Mouse (Mus musculus): ENCODE data around the gene D10Wsu102e. TPM values are rescaled to one million over a fixed set of nuclear protein-coding genes. Genes with fewer than 3 reads are reported as not detected.
A peak's percentile ranks its signal among the peaks of the same experiment; 100 is the strongest.
"Not testable (repeated sequence)": the region's sequence is repeated elsewhere in the genome, so short reads cannot be mapped to it uniquely, and the experiment has no call there.

D10Wsu102e gene
- total and polyA plus RNA-seq, 3 experiments: 0.67 to 5.5 (median 2.3) TPM

GRCm38 (mm10) chr10:83511304-83511703, 151.3 kb downstream of the D10Wsu102e start:
- Histone ChIP-seq H3K9me3 (replicated peaks) (no peaks in the 10 kb centered on the region; the same call in 1 of the 2 replicates), H3K4me1 (ENCODE audit: insufficient read depth, low read depth, low read length) (no peaks in the 10 kb centered on the region), H3K36me3 (replicated peaks) (no peaks in the 10 kb centered on the region), H3K27me3 (ENCODE audit: insufficient read depth, low read length) (no peaks in the 10 kb centered on the region; the same call in 1 of the 2 replicates), H3K4me3 (ENCODE audit: low read depth, low read length) (no peak overlapping the region)
- ATAC-seq (ENCODE audit: extremely low read depth, insufficient number of reproducible peaks, low FRiP score, poor library complexity, severe bottlenecking) (no peak), DNase-seq (ENCODE audit: low spot score) (no peak)
- no peak for TF ChIP-seq TAL1 (conservative IDR thresholded peaks at IDR 0.05; ENCODE audit: low read depth, low read length)
- no peak for TF ChIP-seq POLR2AphosphoS5 (IDR thresholded peaks at IDR 0.05; ENCODE audit: insufficient replicate concordance, low read depth, low read length)
- TF ChIP-seq GATA1 (IDR thresholded peaks at IDR 0.05; ENCODE audit: borderline replicate concordance, low read length): no peak
- no peak for TF ChIP-seq CTCF (IDR thresholded peaks at IDR 0.05; ENCODE audit: low read depth, low read length)
- no peak for TF ChIP-seq GATA2 (IDR thresholded peaks at IDR 0.05; ENCODE audit: borderline replicate concordance, low read depth, low read length)

- H3K36me3 ChIP-seq (replicated peaks): no peaks in the 10 kb centered on the region
- no peaks in the 10 kb centered on the region for H3K4me1 ChIP-seq (ENCODE audit: insufficient read depth, low read depth, low read length)
- no peak for TF ChIP-seq POLR2AphosphoS5 (IDR thresholded peaks at IDR 0.05; ENCODE audit: insufficient replicate concordance, low read depth, low read length)
- no peak for TF ChIP-seq CTCF (IDR thresholded peaks at IDR 0.05; ENCODE audit: low read depth, low read length)
- no peak for TF ChIP-seq TAL1 (conservative IDR thresholded peaks at IDR 0.05; ENCODE audit: low read depth, low read length)
- no peak for TF ChIP-seq GATA1 (IDR thresholded peaks at IDR 0.05; ENCODE audit: borderline replicate concordance, low read length)
- no peak for TF ChIP-seq GATA2 (IDR thresholded peaks at IDR 0.05; ENCODE audit: borderline replicate concordance, low read depth, low read length)
- H3K9me3 ChIP-seq (replicated peaks): no peaks in the 10 kb centered on the region; the same call in 1 of the 2 replicates
- DNase-seq (ENCODE audit: low spot score) (no peak), ATAC-seq (ENCODE audit: extremely low read depth, insufficient number of reproducible peaks, low FRiP score, poor library complexity, severe bottlenecking) (no peak)
- no peaks in the 10 kb centered on the region; the same call in 1 of the 2 replicates for H3K27me3 ChIP-seq (ENCODE audit: insufficient read depth, low read length)
- no peak overlapping the region for H3K4me3 ChIP-seq (ENCODE audit: low read depth, low read length)
Observed at GRCm38 (mm10) chr10:83513736-83514135, 153.7 kb downstream of the D10Wsu102e start.

- no peak overlapping the region for H3K4me3 ChIP-seq (ENCODE audit: low read depth, low read length)
- TF ChIP-seq CTCF (IDR thresholded peaks at IDR 0.05; ENCODE audit: low read depth, low read length) (peak; percentile 25; the same call in 1 of the 2 replicates), TAL1 (conservative IDR thresholded peaks at IDR 0.05; ENCODE audit: low read depth, low read length) (no peak)
- no peaks in the 10 kb centered on the region for H3K9me3 ChIP-seq (replicated peaks)
- H3K36me3 ChIP-seq (replicated peaks): no peaks in the 10 kb centered on the region
- DNase-seq (ENCODE audit: low spot score) (no peak), ATAC-seq (ENCODE audit: extremely low read depth, insufficient number of reproducible peaks, low FRiP score, poor library complexity, severe bottlenecking) (no peak)
- H3K27me3 ChIP-seq (ENCODE audit: insufficient read depth, low read length): peaks cover 8% of the 10 kb centered on the region; the same call in 1 of the 2 replicates
- peaks cover 2% of the 10 kb centered on the region; the same call in 1 of the 2 replicates for H3K4me1 ChIP-seq (ENCODE audit: insufficient read depth, low read depth, low read length)
Observed at GRCm38 (mm10) chr10:83520990-83521389, 161.0 kb downstream of the D10Wsu102e start.

- H3K27me3 ChIP-seq (ENCODE audit: insufficient read depth, low read length): peaks cover 13% of the 10 kb centered on the region; the same call in 1 of the 2 replicates
- H3K9me3 ChIP-seq (replicated peaks); ATAC-seq (ENCODE audit: extremely low read depth, insufficient number of reproducible peaks, low FRiP score, poor library complexity, severe bottlenecking); H3K4me1 ChIP-seq (ENCODE audit: insufficient read depth, low read depth, low read length); H3K4me3 ChIP-seq (ENCODE audit: low read depth, low read length); DNase-seq (ENCODE audit: low spot score); H3K36me3 ChIP-seq (replicated peaks): not testable (repeated sequence)
Observed at GRCm38 (mm10) chr10:83524238-83524637, 164.2 kb downstream of the D10Wsu102e start.

- ATAC-seq (ENCODE audit: extremely low read depth, insufficient number of reproducible peaks, low FRiP score, poor library complexity, severe bottlenecking) (no peak), DNase-seq (ENCODE audit: low spot score) (no peak)
- peaks cover 7% of the 10 kb centered on the region for H3K4me1 ChIP-seq (ENCODE audit: insufficient read depth, low read depth, low read length)
- peaks cover 35% of the 10 kb centered on the region for H3K27me3 ChIP-seq (ENCODE audit: insufficient read depth, low read length)
- H3K4me3 ChIP-seq (ENCODE audit: low read depth, low read length): no peak overlapping the region
- H3K36me3 ChIP-seq (replicated peaks): no peaks in the 10 kb centered on the region
- H3K9me3 ChIP-seq (replicated peaks): no peaks in the 10 kb centered on the region
- TF ChIP-seq TAL1 (conservative IDR thresholded peaks at IDR 0.05; ENCODE audit: low read depth, low read length) (no peak), CTCF (IDR thresholded peaks at IDR 0.05; ENCODE audit: low read depth, low read length) (no peak), GATA1 (IDR thresholded peaks at IDR 0.05; ENCODE audit: borderline replicate concordance, low read length) (no peak), POLR2AphosphoS5 (IDR thresholded peaks at IDR 0.05; ENCODE audit: insufficient replicate concordance, low read depth, low read length) (no peak), GATA2 (IDR thresholded peaks at IDR 0.05; ENCODE audit: borderline replicate concordance, low read depth, low read length) (no peak)
Observed at GRCm38 (mm10) chr10:83530384-83530967, 170.5 kb downstream of the D10Wsu102e start.

GRCm38 (mm10) chr10:83533258-83533909, 173.4 kb downstream of the D10Wsu102e start:
- Histone ChIP-seq H3K9me3 (replicated peaks) (no peaks in the 10 kb centered on the region), H3K4me3 (ENCODE audit: low read depth, low read length) (peak overlapping the region; percentile 25; the same call in 1 of the 2 replicates), H3K36me3 (replicated peaks) (no peaks in the 10 kb centered on the region), H3K27me3 (ENCODE audit: insufficient read depth, low read length) (peaks cover 37% of the 10 kb centered on the region), H3K4me1 (ENCODE audit: insufficient read depth, low read depth, low read length) (peaks cover 7% of the 10 kb centered on the region)
- no peak for DNase-seq (ENCODE audit: low spot score)
- ATAC-seq (ENCODE audit: extremely low read depth, insufficient number of reproducible peaks, low FRiP score, poor library complexity, severe bottlenecking): no peak
- no peak for TF ChIP-seq GATA1 (IDR thresholded peaks at IDR 0.05; ENCODE audit: borderline replicate concordance, low read length)
- no peak for TF ChIP-seq CTCF (IDR thresholded peaks at IDR 0.05; ENCODE audit: low read depth, low read length)
- TF ChIP-seq TAL1 (conservative IDR thresholded peaks at IDR 0.05; ENCODE audit: low read depth, low read length): no peak
- TF ChIP-seq GATA2 (IDR thresholded peaks at IDR 0.05; ENCODE audit: borderline replicate concordance, low read depth, low read length): no peak
- TF ChIP-seq POLR2AphosphoS5 (IDR thresholded peaks at IDR 0.05; ENCODE audit: insufficient replicate concordance, low read depth, low read length): no peak

Measured in G1E (cell line).